Mouse (Mus musculus) bone marrow macrophage, adult 2 months (primary cell): Measurements from ENCODE around the gene Ttll13. TPM values are rescaled to one million over a fixed set of nuclear protein-coding genes. Genes with fewer than 3 reads are reported as not detected.
A peak's percentile ranks its signal among the peaks of the same experiment; 100 is the strongest.

Source experiments
- H3K27ac ChIP-seq: 2 replicates; pipeline ENCODE4 v1.5.1; 2012; ENCODE audit warnings: low read depth, low read length; ENCODE audit not compliant: insufficient read depth
- H3K4me1 ChIP-seq: 2 replicates; pipeline ENCODE4 v1.6.1; 2012; ENCODE audit warnings: low read length; ENCODE audit not compliant: control insufficient read depth, insufficient read depth
- H3K4me3 ChIP-seq: 2 replicates; pipeline ENCODE4 v1.5.1; 2012; ENCODE audit warnings: mild to moderate bottlenecking, low read length, moderate library complexity; ENCODE audit not compliant: insufficient read depth
- CTCF ChIP-seq: IDR thresholded peaks from 2 replicates; pipeline ENCODE4 v1.5.1; 2012; ENCODE audit warnings: low read depth, mild to moderate bottlenecking, low read length, moderate library complexity
- POLR2A ChIP-seq: IDR thresholded peaks from 2 replicates; pipeline ENCODE4 v1.6.1; 2012; ENCODE audit warnings: mild to moderate bottlenecking, low read depth, low read length, borderline replicate concordance
- polyA plus RNA-seq: library from polyadenylated mRNA; stranded (reverse); fragments of >200 nt; gene quantifications from 2 replicates; pipeline ENCODE4 v1.2.4, GENCODE M21; 2012; ENCODE audit not compliant: missing spikeins, insufficient read depth, insufficient read length

Gene Ttll13
- polyA plus RNA-seq, 1 experiment, result not detected

DNA sequence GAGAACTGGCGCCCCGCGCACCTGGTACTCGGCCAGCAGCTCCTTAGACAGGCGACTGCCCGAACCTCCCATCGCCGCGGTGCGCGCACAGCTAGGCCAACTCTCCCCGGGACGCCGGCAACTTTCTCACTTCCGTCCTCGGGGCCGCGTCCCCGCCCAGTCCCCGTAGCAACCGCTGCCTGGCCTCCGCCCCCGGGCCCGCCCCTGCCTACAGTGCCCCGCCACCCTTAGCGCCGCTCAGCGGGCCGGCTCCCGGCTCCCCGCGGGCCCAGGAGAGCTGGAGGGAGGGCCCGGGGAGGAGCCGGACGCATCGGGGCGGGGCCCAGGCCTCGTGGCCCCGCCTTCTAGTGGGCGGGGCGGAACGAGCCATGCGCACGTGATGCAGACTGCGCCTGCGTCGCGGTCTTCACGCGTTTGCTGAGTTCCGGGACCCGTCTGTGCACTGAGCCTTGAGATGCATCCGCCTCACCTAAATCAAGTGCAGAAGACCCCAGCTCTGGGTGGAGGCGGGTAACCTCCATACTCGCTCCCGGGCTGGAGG lies 13.6 kb upstream of the Ttll13 start, which contains the start of the genes Cib1 and Gdpgp1:
Cib1 (minus strand) TSS at position 325 of the 541 bp plus-strand sequence.
Gdpgp1 (plus strand) TSS at position 377 of the 541 bp plus-strand sequence.
- H3K4me1 ChIP-seq, result peaks cover 25% of the 10 kb centered on the region
- TF ChIP-seq CTCF (no peak), POLR2A (no peak)
- peak within 1 kb of the TSS; percentile 78 for H3K4me3 ChIP-seq
- H3K27ac ChIP-seq, result peak within 1 kb of the TSS; percentile 27

DNA sequence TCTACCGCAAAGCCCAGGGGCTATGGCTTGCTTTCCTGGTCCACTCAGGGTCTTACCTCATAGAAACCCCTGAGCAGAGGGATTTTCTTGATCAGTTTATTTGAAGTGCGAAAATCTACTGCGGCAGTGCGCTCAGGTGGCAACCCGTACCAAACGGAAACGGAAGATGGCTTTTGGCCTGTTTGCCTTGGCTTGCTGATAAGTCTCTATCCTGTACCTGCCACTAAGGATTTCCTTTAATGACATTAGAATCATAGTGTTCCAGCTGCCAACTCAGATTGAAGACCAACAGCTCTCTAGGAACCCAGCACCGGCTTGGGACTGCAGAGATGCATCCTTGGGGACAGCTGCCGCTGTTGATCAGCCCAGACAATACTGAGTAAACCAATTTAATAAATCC lies 12.4 kb upstream of the Ttll13 start:
- TF ChIP-seq CTCF, result no peak
- no peak for TF ChIP-seq POLR2A
- H3K27ac ChIP-seq, result no peak overlapping the region
- peak overlapping the region; percentile 78 for H3K4me3 ChIP-seq
- H3K4me1 ChIP-seq, result peaks cover 25% of the 10 kb centered on the region

DNA sequence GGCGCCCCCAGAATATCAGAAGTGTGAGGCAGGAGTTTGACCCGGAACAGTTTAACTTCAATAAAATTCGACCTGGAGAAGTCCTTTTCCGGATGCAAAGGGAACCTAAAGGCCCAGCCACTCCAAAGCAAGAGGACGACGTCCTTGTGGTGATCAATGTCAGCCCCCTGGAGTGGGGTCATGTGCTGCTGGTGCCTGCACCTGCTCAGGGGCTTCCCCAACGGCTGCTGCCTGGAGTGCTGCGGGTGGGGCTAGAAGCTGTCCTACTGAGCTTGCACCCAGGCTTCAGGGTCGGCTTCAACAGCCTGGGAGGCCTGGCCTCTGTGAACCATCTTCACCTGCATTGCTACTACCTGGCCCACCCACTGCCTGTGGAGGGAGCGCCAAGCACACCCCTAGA lies 7.6 kb upstream of the Ttll13 start:
- H3K27ac ChIP-seq, result no peak overlapping the region
- H3K4me3 ChIP-seq, result no peak overlapping the region
- peaks cover 6% of the 10 kb centered on the region for H3K4me1 ChIP-seq
- TF ChIP-seq CTCF (no peak), POLR2A (no peak)

DNA sequence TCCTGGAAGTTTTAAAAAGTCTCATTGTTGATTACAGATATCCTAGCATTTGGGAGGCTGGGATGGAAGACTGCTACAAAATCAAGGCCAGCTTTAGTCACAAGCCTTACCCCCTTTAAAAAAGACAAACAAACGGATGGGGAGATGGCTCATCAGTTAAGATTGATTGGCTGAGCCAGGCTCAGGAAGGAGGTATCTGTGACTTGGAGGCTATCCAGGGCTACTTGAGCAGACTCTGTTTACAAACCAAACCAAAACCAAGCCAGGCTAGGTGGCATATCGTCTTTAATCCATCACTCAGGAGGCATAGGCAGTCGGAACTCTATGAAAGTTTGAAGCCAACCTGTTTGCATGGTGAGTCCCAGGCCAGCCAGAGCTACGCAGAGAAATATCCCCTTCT lies 4.5 kb upstream of the Ttll13 start:
- H3K4me1 ChIP-seq, result no peaks in the 10 kb centered on the region
- H3K27ac ChIP-seq, result no peak overlapping the region
- TF ChIP-seq POLR2A (no peak), CTCF (no peak)
- H3K4me3 ChIP-seq, result no peak overlapping the region

DNA sequence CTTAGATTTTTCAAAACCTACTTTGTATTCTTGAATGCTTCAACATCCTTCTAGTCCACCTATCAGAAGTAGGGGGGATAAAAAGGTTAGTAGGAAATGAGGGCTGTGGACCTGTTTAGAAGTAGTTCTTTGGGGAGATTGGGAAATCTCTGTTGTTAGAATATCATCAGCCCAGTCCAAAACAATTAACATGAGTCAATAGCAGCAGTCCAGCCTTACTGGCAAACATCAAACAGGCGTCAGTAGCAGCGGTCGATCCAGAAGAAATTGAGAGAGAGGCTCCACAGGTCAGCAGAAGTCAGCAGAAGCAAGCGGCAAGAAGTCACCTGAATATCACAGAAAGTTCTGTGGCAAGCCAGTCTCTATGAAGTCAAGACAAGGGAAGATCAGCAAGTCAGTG lies 1.3 kb upstream of the Ttll13 start:
- no peak overlapping the region for H3K4me3 ChIP-seq

DNA sequence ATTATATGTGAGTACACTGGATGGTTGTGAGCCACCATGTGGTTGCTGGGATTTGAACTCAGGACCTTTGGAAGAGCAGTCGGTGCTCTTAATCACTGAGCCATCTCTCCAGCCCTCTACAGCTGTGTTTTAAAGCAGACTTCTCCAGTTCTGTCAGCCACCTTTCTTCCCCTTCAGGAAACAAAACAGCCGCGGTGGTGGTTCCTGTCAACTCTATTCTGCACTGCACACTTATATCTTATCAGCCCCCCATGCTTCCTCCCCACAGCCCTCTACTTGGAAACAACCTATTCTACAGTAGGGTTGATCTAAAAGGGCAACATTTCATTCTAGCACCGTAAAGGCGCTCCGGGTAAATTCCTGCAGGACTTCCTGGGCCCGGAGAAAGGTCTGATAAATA lies 683 bp downstream of the Ttll13 start:
- H3K4me1 ChIP-seq, result 0 out of 2 replicates have a peak, but pooled peaks cover 3% of the 10 kb centered on the region
- no peak overlapping the region for H3K27ac ChIP-seq
- H3K4me3 ChIP-seq, result peak overlapping the region; percentile 73; the same call in 1 of the 2 replicates
- TF ChIP-seq CTCF, result no peak
- TF ChIP-seq POLR2A, result no peak

More for the DNA sequence above, 1.3 kb upstream of the Ttll13 start:
- 0 out of 2 replicates have a peak, but pooled peaks cover 3% of the 10 kb centered on the region for H3K4me1 ChIP-seq
- H3K27ac ChIP-seq, result no peak overlapping the region
- TF ChIP-seq CTCF, result no peak
- no peak for TF ChIP-seq POLR2A

DNA sequence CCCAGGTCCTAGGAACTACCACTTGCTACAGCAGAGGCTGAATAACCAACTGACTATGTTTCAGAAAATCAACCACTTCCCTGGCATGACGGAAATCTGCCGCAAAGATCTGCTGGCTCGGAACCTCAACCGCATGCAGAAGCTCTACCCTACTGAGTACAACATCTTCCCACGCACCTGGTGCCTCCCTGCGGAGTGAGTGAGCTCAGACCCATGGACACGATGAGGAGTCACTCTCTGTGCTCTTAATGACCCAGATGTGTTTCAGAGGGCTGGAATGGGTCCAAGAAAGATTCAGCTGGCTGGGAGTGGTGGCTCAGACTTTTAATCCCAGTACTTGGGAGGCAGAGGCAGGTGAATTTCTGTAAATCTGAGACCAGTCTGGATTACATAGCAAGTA lies 6.3 kb downstream of the Ttll13 start:
- H3K27ac ChIP-seq, result no peak overlapping the region
- TF ChIP-seq POLR2A (no peak), CTCF (no peak)
- H3K4me1 ChIP-seq, result no peaks in the 10 kb centered on the region
- H3K4me3 ChIP-seq, result no peak overlapping the region

DNA sequence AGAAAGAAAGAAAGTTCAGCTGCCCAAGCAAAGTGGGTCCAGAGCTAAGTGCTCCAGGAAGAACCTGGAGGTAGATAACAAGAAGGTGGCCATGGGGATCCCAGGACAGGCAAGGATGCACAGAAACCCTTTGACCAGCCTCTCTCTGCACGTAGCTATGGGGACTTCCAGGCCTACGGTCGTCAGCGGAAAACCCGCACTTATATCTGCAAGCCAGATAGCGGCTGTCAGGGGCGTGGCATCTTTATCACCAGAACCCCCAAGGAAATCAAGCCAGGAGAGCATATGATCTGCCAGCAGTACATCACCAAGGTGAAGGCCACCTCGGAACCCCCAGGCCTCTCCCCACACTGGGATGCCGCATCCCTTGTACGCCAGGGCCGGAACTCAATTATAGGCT lies 6.7 kb downstream of the Ttll13 start:
- TF ChIP-seq POLR2A (no peak), CTCF (no peak)
- no peak overlapping the region for H3K4me3 ChIP-seq
- H3K4me1 ChIP-seq, result no peaks in the 10 kb centered on the region
- H3K27ac ChIP-seq, result no peak overlapping the region

DNA sequence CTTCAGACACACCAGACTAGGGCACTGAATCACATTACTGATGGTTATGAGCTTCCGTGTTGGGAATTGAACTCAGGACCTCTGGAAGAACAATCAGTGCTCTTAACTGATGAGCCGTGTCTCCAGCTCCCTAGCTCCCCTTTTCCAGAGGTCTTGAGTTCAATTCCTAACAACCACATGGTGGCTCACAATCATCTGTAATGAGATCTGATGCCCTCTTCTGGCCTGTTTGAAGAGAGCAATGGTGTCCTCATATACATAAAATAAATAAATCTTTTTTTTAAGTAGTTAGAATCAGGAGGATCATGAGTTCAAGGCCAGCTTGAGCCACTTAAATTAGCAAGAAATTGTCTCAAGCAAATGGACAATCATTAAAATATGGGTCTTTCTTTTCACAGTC lies 9.8 kb downstream of the Ttll13 start:
- peaks cover 6% of the 10 kb centered on the region; the same call in 1 of the 2 replicates for H3K4me1 ChIP-seq
- no peak overlapping the region for H3K27ac ChIP-seq
- TF ChIP-seq POLR2A (no peak), CTCF (no peak)
- no peak overlapping the region for H3K4me3 ChIP-seq

DNA sequence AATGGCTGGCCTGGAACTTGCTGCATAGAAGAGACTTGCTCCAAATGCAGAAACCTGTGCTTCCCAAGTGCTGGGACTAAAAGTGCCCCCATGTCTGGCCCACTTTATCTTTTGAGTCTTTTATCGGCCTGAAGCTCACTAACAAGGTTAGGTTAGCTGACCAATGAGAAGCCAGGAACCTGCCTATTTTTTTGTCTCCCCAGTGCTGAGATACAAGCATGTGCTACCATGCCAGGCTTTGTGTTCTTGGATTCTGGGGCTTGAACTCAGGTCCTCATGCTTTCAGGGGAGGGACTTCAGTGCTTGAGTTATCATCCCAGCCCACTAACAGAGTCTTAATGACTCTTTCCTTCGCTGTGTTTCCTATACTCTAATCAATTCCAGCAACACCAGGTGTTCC lies 11.5 kb downstream of the Ttll13 start:
- Histone ChIP-seq H3K27ac (no peak overlapping the region), H3K4me1 (peaks cover 10% of the 10 kb centered on the region; the same call in 1 of the 2 replicates), H3K4me3 (no peak overlapping the region)
- TF ChIP-seq POLR2A, result no peak
- TF ChIP-seq CTCF, result no peak
